Mouse (Mus musculus) frontal cortex, postnatal 10 days (tissue): ENCODE measurements at regions not wholly inside any gene's neighbourhood (a gene's known extent, or its start where the extent isn't known, plus 50 kb on each side); places are given as distances from the start of the nearest gene placed in this dataset.

Experiments used
- DNase-seq, 2 experiments: peaks; one replicate each; pipeline ENCODE4 v3.0.0; 2022; ENCODE audit warnings: low spot score in 2 of 2, mixed read lengths in 1 of 2

DNA sequence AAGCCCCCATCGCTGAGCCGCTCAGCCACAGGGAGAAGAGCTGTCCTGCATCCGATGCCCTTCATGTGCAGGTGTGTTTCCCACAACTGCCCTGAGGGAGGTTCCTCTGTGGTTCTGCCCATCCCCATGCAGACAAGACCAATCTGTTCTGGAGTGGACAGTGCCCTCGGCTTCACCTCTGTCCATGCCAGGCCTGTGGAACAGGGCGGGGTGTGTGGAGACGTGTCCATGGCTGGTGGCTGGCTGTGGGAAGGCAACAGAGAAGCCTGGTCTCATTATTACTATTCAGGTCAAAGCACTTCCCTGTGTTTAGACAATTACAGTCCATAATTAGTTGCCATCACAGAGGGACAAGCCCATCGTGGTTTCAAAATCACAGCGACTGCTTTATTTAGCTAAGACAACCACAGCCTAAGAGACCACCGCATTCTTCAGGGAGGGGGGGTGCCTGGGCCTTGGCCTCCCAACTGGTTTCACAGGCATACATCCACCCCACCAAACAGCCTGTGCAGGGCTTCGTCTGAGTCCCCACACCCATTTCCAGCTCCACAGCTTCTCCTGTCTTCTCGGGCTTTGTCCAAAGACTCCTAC, 97.7 kb downstream of the Rplp1 start:
- DNase-seq: no peak

DNA sequence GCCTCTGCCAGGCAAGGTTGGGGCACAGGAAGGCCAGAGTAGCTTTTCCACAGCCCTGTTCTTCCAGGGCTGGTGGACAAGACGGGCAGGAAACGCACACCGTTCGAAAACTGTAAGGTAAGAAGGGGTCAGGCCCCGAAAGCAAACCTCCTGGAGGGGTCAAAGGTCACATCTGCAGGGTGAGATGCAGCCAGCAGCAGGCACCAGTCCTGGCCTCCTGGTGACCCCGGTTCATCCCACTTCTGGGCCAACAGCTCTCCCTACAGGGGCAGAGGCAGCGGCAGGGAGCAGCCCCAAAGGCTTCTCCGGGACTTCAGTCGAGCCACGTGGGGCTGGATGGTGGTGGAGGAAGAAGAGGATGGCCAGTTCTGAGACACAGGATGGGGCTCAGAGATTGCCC, 98.3 kb downstream of the Rplp1 start:
- no peak for DNase-seq

DNA sequence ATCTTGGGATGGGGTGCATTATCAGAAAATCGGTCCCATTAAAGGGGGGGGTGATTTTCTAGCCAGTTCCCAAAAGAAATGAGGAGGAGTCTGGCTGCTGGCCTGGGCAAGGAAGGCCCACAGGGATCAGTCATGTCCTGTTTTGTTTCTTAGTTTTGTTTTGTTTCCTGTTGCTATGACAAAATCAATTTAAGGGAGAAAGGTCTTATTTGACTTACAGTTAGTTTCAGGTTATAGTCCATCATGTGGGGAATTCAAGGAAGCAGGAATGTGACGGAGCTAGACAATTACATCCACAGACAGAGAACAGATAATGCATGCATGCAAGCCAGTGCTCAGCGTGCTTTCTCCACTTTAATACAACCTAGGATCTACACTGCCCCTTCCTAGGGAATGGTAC, 101.1 kb downstream of the Rplp1 start:
- no peak for DNase-seq

DNA sequence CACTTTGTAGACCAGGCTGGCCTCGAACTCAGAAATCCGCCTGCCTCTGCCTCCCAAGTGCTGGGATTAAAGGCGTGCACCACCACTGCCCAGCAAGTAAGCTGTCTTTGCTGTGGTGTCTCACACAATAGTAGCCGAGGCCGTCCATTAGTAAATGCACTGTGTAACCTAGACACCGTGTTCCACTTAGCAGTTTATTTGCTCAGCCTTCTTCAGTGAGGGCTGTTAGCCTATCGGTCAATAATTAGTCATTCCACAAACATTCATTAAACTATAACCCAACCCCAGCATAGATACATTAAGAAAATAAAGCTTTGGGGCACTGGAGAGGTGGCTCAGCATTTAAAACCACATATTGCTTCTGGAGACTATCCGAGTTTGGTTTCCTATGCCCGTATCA, 102.0 kb downstream of the Rplp1 start:
- no peak for DNase-seq

DNA sequence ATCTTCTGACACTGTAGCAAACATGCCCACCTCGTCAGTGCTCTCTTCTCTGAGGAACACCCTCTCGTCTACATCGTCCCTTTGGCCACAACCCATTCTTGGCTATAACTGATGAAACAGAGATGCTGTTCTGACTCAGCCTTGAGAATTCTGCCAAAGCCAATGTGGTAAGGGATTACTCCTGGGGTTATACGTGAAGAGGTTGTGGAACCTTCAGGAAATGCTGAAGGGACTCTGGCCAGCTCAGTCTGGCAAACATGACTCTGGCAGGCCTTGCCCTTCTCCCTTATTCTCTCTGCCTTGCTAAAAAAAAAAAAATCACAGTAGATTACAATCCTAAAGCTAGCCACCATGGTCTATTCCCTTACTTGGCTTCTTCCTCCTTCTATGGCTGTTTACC, 103.9 kb downstream of the Rplp1 start:
- no peak for DNase-seq

DNA sequence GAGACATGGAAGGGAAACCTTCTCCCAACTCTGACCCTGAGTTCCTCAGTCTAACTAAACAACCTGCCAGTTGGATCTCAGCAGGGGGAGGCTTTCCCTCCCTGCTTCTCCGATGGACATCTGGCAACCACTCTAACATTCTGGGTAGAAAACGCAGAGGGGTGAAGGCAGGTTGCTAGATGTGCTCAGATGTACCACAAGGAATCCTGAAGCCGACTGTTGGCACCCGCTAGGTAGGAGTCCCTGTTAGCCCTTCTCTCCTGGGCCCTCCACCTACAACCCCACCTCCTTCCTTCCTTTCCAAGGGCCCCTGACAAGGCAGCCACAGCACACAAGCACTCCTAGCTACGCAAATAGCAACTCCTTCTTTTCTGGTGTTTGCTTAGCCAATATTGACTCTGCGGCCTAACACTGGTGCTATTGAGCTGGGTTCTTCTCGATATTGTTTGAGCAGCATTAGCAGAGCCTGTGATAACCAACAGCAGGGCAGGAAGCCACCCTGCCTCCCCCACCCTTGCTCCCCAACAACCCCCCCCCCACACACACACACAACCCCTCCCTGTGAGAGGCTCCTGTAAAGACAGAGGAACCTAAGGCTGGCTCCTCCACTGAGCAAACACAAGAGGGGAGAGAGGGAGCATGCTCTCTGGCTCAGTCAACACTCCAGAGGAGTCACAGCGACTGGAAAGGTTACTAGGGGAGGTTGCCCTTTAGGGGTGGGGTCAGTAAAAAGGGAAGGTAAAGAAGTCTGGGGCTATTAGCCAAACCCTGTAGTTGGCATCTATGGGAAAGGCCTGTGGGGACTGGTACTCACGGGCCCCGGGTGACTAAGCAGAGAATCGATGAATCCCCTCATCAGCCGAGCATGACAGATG, 105.8 kb downstream of the Rplp1 start:
- no peak for DNase-seq

DNA sequence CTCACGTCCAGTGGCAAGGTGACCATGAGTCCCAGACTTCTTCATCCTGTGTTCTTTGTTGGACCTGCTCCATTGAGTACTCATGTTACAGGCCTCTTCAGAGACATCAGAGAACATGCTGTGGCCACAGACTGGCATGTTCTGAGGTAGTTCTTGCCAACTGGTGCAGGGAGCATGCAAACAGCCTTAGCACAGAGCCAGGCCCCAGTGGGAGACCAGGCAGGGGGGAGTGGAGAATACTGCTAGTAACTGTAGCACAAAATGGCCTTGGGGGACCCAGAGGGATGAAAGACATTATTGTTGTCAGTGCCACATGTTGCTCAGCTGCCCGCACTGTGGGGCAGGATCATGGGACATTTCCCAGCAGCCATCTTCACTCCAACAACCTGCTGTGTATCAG, 108.4 kb downstream of the Rplp1 start:
- no peak for DNase-seq

DNA sequence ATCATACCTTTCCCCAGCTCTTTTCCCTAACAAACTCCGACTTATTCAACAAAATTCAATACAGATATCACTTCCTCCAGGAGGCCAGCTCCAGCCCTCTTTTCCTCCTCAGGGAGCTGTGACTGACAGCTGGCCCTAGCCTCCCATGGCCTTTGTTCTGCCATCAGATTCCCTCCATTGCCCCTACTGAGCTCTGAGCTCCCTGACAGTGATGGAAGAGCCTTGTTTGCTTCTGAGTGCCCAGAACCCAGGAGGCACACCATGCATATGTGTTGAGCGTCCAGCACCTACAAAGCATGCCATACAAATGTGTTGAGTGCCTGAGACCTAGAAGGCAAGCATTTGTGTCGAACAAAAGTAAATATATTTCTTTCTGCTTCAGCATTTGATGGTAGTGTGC, 110.8 kb downstream of the Rplp1 start:
- no peak for DNase-seq

DNA sequence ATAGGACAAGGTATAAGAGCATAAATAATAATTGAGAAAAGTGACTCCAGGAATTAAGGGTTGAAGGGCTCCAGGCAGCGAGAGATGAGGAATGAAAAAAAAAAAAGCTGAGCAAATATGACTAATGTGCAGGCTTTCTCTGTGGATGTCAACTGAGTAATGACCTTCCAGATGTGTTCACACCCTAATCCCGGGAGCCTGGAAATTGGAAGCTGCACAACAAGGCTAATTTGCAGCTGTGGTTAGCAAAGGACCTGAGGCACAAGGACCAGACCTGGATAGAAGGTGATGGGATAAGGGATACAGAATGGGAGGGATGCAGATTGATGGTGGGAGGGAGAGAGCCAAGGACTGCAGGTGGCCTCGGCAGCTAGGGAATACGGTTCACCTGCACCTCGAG, 111.6 kb downstream of the Rplp1 start:
- DNase-seq: no peak

DNA sequence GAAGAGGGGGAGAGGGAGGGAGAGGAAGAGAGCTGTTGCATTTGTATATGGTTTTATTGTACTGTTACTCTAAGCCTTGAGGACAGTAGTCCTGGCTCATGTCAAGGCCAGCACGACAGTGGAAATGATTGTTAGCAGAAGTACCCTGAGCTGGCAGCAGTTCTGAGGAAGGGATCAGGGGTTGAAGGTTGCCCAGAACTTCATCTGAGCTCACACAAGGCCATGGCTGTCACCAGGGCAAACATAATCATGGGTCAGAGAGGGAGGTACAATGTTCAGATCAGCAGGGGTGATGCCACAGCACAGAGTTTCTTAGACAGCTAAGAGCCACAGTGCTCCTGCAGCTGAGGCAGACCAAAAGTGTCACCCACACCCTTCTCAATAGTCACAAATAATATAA, 114.8 kb downstream of the Rplp1 start:
- DNase-seq: no peak

DNA sequence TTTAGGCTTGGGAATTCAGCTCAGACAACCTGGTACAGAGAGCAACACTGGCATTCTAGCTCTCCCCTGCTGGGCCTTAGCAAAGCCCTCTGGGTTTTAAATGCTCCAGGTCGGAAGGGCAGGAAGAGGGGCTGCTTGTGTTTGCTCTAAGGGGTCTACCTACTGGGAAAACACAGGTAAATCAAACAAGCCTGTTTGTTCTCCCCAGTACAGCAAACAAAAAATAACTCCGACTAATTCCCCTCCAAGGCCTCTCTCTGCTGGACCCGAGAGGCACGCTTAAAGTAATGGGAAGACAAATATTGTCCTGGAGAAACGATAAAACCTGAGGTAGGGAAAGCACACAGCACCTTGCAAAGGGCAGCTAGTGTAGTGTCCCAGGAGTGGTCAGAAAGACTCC, 118.4 kb downstream of the Rplp1 start:
- no peak for DNase-seq

DNA sequence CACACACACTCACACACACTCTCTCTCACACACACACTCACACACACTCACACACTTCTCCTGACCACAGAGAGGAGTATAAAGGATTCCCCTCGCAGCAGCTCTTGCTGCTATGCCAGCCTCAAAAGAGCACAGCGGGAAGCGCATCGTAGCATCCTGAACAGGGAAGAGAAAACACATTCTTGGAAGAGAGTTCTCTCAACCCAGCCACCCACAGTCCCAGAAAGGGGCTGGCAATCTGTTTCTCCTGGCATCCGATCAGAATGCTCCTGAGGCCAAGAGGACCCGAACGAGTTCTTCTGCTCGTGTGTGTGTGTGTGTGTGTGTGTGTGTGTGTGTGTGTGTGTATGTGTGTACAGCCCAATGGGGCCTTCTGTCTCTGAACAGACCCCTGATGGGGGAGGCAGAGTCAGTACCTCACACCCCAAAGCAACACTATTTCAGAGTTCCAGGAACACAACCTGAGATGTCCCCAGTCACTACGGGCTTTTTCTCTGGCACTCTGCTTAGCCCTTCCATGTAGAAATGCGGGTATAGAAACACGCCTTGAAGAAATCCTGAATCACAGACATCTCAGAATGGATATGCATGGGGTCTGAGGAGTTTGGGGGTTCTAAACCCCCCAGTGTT, 122.8 kb downstream of the Rplp1 start:
- DNase-seq: peak; percentile 44 to 63

DNA sequence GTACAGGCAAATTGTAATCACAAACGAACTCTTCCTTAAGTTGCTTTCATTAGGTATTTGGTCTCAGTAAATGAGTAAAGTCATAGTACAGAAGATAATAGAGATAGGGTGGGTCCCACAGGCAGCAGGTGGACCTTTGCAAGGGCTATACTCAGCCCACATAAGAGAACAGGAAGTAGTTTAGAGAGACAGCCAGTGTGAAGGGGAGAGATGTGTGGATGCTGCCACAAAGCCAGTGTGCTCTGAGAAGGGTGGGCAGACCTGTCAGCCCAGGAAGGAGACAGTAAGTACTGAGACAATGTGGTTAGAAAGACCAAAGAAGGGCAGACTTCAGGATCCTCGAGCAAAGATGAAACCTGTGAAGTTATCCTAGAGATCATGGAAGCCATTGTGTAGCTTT, 123.5 kb downstream of the Rplp1 start:
- no peak for DNase-seq

DNA sequence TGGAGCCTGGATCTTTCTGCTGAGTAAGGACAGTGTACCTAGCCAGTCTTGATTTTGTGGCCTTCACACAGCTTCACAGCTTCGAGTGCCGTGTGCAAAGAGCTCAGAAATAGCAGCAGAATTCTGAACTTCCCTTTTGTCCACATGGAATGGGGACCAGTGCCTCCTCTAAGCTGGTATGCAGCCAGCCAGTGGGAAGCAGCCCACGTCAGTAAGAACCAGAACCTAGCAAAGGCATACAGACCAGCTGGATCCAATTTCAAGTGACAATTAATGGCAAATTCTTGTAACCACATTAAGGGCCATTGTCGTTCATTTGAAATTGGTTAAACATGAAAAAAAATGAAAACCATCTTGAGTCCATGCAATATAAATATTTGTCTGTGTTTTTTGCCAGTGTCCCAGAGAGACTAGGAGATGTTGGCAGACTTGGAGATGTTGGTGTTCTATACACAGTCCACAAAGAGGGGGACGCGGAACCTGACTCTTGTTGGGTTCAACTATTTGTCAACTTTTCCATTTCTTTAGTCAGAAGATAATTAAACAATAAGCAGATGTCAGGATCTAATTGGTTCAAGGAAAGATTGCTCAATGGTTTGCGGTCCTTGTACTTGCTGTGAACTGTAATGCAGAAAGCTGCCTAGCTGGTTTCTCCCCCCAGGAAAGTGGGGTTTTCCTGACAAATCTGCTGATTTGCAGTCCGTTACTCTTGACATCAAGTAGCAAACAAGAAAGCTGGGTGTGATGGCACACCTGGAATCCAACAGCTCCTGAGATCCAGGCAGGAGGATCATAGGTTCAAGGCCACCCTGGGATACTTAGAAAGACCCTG, 125.1 kb downstream of the Rplp1 start:
- DNase-seq: no peak

DNA sequence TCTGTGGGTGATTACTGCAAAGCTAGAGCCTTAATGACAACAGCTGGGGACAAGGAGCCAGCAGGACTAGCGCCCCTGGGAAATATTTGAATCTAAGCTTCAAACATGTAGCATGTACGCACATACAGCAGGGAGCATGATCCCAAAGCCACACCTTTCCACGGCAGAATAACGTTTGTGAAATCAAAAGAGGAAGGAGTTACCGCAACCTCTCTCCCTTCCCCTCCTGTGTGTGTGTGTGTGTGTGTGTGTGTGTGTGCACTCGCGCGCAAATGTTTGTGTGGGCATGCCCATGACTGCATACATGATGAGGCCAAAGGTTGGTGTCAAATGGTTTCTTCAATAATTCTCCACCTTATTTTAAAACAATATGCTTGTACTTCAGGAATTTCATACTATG, 132.9 kb downstream of the Rplp1 start:
- no peak for DNase-seq

DNA sequence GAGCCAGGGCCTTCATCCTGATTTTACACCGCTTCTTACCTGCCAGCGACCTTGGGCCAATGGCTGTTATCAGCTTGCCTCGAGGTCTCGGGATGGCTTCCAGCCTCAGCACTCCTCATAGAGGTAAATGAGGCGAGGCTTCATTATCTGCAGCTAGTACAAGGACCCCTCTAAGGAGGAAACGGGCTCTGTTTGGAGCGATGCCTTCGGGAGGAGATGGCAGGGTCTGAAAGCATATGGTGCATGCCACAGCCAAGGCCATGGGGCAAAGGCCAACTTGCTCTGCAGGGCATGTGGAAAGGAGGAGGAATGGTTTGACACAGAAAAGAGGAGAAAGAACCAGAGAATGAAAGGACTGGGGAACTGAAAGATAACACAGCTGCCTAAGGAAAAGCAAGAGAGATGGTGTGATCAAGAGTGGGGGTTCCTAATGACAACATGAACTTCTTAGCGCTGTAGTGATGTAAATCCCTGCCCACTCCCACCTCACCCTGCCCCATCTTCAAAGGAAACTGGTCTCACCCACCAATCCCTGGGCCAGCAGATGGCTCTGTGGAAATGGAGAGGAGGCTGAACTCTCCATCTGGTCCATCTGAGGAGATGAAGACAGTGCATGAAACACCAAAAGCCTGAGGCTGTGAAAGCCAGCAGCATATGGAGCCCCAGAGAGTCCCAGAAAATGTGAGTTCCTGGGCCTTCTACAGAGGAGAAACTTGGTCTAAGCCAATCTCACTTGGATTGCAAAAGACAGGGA, 134.0 kb downstream of the Rplp1 start:
- peak in 1 of 2 experiments; percentile 22 for DNase-seq

DNA sequence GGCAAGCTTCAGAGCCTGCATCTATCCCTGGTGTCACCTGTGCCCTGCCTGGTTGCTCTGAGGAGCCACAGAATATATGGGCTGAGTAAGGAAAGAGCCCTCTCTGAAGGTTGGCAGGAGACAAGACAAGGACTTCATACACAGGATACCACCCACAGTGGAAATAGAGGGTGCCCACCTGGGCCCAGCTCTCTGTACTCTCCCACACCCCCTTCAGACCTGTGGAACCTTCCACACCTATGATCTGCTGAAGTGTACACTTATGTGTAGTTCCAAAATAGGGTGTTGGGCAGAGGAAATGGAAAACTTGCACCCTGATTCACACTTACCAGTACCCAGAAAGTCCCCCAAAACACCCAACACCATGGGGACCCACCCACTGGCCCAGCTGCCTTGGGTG, 135.2 kb downstream of the Rplp1 start:
- no peak for DNase-seq

DNA sequence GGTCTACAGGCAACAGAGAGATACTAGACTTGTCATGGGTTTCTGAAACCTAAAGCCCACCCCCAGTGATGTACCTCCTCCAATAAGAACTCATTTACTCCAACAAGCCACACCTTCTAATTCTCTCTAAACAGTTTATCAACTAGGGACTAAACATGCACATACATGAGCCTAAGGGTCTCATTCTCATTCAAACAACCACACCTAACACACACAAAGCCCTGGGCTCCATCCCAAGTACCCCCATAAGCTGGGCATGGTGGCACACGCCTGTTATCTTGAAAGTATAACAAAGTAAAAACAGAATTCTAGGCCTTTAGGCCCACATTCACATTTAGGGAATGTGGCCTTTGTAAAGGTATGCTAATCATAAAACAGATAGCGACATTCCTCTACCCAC, 137.9 kb downstream of the Rplp1 start:
- DNase-seq: no peak

DNA sequence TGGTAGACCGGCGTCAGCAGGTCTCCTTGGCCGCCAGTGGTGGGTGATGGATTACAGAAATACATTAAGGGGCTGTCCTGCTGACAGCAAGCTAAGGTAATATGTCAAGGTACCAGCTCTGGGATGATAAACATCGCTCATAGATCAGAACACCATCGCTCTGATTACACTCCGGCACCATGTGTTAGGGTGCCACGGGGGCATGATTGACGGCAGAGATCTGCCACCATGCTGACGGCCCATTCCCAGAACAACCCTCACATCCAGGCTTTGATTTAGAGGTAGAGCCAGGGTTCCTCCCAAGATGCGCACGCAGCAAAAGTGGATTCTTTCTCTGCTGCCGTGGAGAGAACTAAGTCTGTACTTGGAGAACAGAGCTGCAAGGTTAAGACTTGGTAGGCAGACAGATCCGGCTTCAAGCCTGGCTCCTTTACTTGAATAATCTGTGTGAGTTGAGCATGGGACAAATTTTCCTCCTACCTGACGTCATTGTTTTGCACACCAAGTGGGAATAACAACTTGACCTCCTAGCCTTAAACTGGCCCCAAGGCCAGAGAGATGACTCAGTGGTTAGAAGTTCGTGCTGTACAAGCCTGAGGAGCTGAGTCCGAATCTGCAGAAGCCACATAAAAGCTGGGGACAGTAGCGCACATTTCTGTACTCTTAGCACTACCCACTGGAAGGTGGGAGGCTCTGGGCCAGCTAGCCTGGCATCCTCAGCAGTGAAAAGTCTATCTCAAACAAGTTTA, 144.0 kb downstream of the Rplp1 start:
- DNase-seq: no peak

DNA sequence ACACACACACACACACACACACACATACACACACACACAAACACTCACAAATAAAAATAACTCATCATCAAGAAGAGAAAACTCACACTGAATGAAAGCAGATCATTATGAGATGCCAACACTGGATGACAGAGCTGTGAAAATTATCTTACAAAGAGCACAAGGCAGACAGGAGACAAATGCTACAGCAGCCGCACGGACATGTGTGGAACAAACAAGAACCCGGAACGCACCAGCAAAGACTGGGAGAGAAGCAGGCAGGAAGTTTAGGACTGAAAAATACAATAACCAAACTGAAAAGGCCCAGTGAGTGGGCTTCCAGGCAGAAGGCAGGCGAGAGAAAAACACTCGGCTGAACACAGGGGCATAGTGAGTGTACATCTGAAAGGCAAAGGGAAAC, 148.2 kb downstream of the Rplp1 start:
- DNase-seq: no peak

DNA sequence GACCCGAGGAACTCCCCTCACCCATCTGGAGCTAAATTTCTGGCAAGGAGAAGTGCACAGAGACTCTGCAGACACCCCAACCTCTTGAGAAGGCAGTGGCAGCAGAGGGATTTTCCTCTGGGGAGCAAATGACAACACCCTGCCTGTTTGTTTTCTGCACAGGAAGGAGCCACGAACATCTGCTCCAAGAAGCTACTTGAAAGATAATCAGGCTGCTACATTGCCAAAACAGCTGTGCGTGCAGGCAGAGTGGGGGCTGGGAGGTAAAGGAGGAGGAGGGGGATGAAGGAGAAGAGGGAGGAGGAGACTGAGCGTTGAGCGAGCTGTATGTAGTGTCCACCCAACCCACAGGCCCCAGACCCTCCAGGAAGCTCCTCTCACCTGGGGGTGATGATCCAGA, 149.0 kb downstream of the Rplp1 start:
- DNase-seq: no peak
